Mouse (Mus musculus) lung, embryonic 15.5 days (tissue): Measurements from ENCODE around the gene Exoc8. TPM values are rescaled to one million over a fixed set of nuclear protein-coding genes. Genes with fewer than 3 reads are reported as not detected.

Experiments
- ATAC-seq: fragments of 200-750 bp; cut with Nextera tagmentation; 2 replicates; pipeline ENCODE4 v1.8.0; 2017; ENCODE audit warnings: moderate number of reproducible peaks, borderline replicate concordance; ENCODE audit not compliant: low FRiP score, low TSS enrichment; ENCODE audit errors: extremely low read depth
- H3K27ac ChIP-seq: fragments of 300-500 bp; sonication (generic); 2 replicates; pipeline ENCODE4 v1.5.1; 2015; ENCODE audit warnings: moderate library complexity, mild to moderate bottlenecking, inconsistent platforms
- H3K27me3 ChIP-seq: fragments of 300-500 bp; sonication (generic); 2 replicates; pipeline ENCODE4 v1.6.1; 2015; ENCODE audit warnings: inconsistent platforms
- H3K36me3 ChIP-seq: fragments of 300-500 bp; sonication (generic); 2 replicates; pipeline ENCODE4 v1.6.1; 2015; ENCODE audit warnings: inconsistent platforms
- H3K4me1 ChIP-seq: fragments of 300-500 bp; sonication (generic); 2 replicates; pipeline ENCODE4 v1.6.1; 2015; ENCODE audit warnings: inconsistent platforms
- H3K4me2 ChIP-seq: fragments of 300-500 bp; sonication (generic); 2 replicates; pipeline ENCODE4 v1.6.1; 2015; ENCODE audit warnings: inconsistent platforms, mild to moderate bottlenecking, moderate library complexity
- H3K4me3 ChIP-seq: fragments of 300-500 bp; sonication (generic); 2 replicates; pipeline ENCODE4 v1.5.1; 2015; ENCODE audit warnings: mild to moderate bottlenecking, inconsistent platforms
- H3K9ac ChIP-seq: fragments of 300-500 bp; sonication (generic); 2 replicates; pipeline ENCODE4 v1.6.1; 2015; ENCODE audit warnings: inconsistent platforms
- H3K9me3 ChIP-seq: fragments of 300-500 bp; sonication (generic); 2 replicates; pipeline ENCODE4 v1.6.1; 2016; ENCODE audit warnings: inconsistent platforms
- WGBS: fragments of 180-500 bp; shearing (Covaris S2); methylation state at CpG from one replicate; pipeline ENCODE4 v1.1.7; 2015; 5-methylcytosine and 5-hydroxymethylcytosine counted together
- polyA plus RNA-seq: library from polyadenylated mRNA; unstranded; fragments of >200 nt; fragmentation: Nextera tagmentation; extraction: Ambion mirVana; gene quantifications from 2 replicates; pipeline ENCODE4 v1.2.1, GENCODE M21; 2015

Exoc8 gene
- polyA plus RNA-seq, 1 experiment from 2014 or later = 9.7 TPM

DNA sequence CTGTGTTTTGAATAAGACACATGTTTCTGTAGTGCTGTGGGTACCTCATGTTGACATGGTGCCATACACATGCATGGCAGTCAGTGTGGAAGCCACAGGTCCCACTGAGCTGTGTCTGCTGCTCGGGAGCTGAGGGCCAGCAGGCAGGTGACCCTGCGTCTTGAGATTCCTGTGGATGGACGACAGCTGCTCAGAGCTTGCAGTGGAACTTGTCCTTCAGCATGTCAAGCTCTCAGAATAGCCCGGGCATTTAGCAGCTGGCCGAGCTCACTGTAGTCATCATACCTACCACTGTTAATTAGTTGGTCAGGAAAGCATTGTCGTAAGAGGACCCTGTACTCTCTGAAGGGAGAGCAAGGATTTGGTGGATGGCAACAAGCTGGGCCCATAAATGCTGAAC is 27.8 kb downstream of the Exoc8 start:
- Histone ChIP-seq H3K9ac (no peak overlapping the region), H3K27ac (no peak overlapping the region)

DNA sequence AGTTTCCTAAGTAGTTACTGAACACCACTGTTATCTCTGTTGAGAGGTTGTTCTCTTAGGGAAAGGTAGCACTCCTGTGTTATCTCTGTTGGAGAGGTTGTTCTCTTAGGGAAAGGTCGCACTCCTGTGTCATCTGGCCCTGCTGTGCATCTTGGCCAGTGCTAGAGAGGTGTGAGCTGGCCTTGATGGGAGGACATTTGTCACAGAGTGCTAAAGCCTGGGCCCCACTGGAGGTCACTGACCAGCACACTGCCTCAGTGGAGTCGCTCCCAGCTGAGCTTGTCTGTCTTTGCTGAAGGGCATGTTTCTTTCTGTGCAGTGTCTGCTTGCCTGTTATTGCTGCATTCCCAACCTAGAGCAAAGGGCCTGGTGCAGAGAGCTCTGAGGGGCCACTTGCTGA is 30.4 kb downstream of the Exoc8 start:
- no peak overlapping the region for H3K4me3 ChIP-seq
- 48% methylated on average over 2 of the region's 2 CpGs for WGBS
- ATAC-seq = no peak
- H3K4me1 ChIP-seq = peaks cover 17% of the 10 kb centered on the region
- H3K27ac ChIP-seq = no peak overlapping the region
- no peak overlapping the region for H3K4me2 ChIP-seq
- peaks cover 10% of the 10 kb centered on the region for H3K36me3 ChIP-seq
- H3K9ac ChIP-seq = no peak overlapping the region
- H3K9me3 ChIP-seq = no peaks in the 10 kb centered on the region
- no peaks in the 10 kb centered on the region for H3K27me3 ChIP-seq

More for the DNA sequence above, 27.8 kb downstream of the Exoc8 start:
- Histone ChIP-seq H3K9me3 (no peaks in the 10 kb centered on the region), H3K36me3 (peaks cover 36% of the 10 kb centered on the region), H3K4me1 (peaks cover 11% of the 10 kb centered on the region), H3K4me2 (no peak overlapping the region), H3K4me3 (no peak overlapping the region), H3K27me3 (no peaks in the 10 kb centered on the region)
- no peak for ATAC-seq
- WGBS = 67% methylated on average over 6 of the region's 6 CpGs

DNA sequence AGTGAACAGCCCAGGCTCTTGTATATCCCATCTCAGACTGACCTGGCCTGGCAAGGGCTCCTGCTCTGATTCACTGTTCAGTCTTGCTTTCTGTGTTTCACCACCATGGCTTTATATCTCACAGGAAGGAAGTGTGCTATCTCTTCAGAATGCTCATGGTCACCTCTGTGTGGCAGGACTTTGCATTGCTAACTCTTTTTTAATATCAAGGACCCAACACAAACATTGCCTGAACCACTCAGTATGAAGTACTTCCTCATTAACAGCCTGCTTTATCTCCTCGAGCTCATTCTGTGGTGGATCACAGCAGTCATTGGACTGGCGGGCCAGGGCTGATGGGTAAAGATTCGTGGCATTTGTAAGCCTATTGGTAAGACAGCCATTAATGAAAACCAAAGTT is 30.8 kb downstream of the Exoc8 start:
- H3K27ac ChIP-seq = no peak overlapping the region

DNA sequence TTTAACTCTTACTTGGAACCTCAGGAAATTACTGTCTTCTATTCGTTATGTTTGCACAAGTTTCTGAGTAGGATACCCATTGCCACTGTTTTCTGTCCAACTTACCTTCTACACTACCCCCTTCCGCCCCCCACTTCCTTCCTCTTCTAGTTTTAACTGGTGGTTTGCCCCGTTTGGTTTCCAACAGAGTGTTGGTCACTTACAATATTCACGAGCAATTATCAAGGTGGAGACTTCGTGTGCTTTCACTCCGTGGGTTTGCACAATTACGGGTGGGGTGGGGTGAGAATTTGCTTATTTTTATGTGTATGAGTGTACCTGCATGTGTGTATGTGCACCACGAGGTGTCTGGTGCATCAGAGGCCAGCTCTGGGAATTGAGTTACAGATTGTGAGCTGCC is 33.8 kb downstream of the Exoc8 start:
- ATAC-seq = no peak
- Histone ChIP-seq H3K36me3 (peaks cover 17% of the 10 kb centered on the region), H3K27ac (peak overlapping the region; percentile 93), H3K27me3 (no peaks in the 10 kb centered on the region), H3K4me3 (peak overlapping the region; percentile 75), H3K4me1 (peaks cover 22% of the 10 kb centered on the region), H3K9me3 (no peaks in the 10 kb centered on the region), H3K4me2 (peak overlapping the region; percentile 61), H3K9ac (peak overlapping the region; percentile 90)
- 8% methylated on average over 8 of the region's 8 CpGs for WGBS

More for the DNA sequence above, 30.8 kb downstream of the Exoc8 start:
- WGBS = 57% methylated on average over 3 of the region's 3 CpGs
- Histone ChIP-seq H3K36me3 (peaks cover 6% of the 10 kb centered on the region; the same call in 1 of the 2 replicates), H3K4me2 (no peak overlapping the region), H3K27me3 (no peaks in the 10 kb centered on the region), H3K9ac (no peak overlapping the region), H3K9me3 (no peaks in the 10 kb centered on the region), H3K4me1 (peaks cover 20% of the 10 kb centered on the region), H3K4me3 (no peak overlapping the region)
- no peak for ATAC-seq

DNA sequence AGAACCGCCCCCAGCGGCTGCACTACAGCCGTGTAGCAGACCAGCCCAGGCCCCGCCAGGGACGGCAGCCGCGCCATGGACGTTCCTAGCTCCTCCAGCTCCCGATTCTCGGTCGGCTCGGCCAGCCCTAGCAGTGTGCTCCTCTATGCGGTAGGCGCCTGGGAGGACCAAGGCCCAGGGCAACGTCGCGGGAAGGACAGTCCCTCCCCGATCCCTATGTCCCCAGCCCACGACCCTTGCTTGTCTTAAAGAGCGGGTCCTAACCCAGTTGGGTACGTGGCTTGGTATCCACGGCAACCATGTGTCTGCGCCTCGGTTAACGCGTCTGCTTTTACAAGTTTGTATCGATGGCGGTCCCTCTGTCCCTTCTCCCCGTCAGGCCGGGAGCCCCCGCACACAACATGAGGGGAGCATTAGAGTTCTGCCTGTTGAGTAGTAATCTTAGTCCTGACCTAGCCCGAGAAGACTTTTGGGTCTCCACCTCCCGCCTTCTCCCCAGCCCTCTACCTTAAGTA is 34.3 kb downstream of the Exoc8 start:
- Histone ChIP-seq H3K9ac (peak overlapping the region; percentile 90), H3K4me2 (peak overlapping the region; percentile 61), H3K27ac (peak overlapping the region; percentile 93), H3K36me3 (peaks cover 22% of the 10 kb centered on the region), H3K4me3 (peak overlapping the region; percentile 75), H3K9me3 (no peaks in the 10 kb centered on the region), H3K4me1 (peaks cover 22% of the 10 kb centered on the region), H3K27me3 (no peaks in the 10 kb centered on the region)
- ATAC-seq = peak; percentile 88; the same call in 1 of the 2 replicates
- under 1% methylated on average over 29 of the region's 33 CpGs for WGBS

DNA sequence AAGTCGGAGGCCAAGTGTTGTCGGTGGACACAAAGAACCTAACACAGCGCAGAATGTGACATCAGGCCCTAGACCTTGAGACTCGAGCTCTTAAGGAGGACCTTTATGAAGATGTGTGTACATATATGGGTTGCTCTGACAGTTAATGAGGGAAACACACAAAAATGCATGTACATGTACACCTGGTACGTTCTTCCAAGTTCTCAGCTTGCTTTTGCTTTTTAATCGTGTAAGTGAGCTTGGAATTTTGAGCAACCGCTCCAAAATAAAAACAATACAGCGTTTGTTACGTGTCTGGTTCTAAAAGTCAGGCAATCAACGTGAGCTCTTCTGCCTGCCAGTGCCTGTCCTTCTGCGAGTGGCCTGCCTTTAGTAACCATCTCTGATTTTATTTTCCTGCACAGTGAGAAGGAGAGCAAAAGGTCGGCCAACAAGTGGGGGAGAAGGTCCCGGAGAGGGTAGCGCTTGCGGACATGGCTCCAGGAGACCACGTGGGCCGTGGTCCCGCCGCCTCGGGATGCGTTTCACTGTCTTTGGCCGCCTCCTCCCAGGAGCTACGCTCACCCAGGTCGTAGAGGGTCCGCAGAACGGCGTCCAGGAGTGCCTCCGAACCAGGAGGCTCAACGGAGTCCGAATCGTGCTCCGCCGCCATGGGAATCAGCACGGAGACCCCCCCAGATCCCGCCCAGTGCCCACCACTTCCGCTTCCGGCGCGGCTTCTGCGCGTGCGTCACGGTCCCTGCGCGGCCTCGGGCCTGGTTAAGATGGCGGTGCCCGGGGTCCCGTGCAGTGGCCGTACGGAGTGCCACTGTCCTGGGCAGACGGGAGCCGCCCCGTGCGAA is 35.0 kb downstream of the Exoc8 start, which contains the start of the genes Gnpat and 2810004N23Rik:
Gene Gnpat (plus strand): TSS at position 713 of the 842 bp plus-strand sequence.
Gene 2810004N23Rik (minus strand): TSS at position 800 of the 842 bp plus-strand sequence.
- H3K4me3 ChIP-seq = peak within 1 kb of the TSS; percentile 75
- ATAC-seq = peak; percentile 96
- H3K27me3 ChIP-seq = no peaks in the 10 kb centered on the region
- peak within 1 kb of the TSS; percentile 93 for H3K27ac ChIP-seq
- H3K9ac ChIP-seq = peak within 1 kb of the TSS; percentile 90
- peaks cover 22% of the 10 kb centered on the region for H3K4me1 ChIP-seq
- peak within 1 kb of the TSS; percentile 61 for H3K4me2 ChIP-seq
- under 1% methylated on average over 54 of the region's 55 CpGs for WGBS
- H3K9me3 ChIP-seq = no peaks in the 10 kb centered on the region
- H3K36me3 ChIP-seq = peaks cover 28% of the 10 kb centered on the region

DNA sequence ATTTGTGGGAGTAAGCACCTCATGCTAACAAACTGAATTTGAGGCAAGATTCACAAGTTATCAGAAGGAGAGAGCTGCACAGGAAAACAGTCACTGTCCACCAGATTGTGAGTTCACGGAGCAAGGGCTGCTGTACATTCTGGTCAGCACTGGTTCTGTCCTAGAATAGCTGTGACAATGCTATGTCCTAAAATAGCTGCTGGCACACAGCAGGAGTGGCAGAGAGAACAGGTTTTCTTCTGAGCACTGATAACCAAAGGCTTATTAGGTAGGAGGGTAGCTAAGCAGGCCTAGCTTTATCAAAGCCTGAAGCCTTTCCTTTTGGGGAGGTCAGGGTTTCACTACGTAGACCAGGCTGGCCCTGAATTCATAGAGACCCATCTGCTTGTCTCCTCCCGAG is 37.3 kb downstream of the Exoc8 start:
- Histone ChIP-seq H3K9me3 (no peaks in the 10 kb centered on the region), H3K4me2 (no peak overlapping the region), H3K27ac (no peak overlapping the region), H3K4me3 (no peak overlapping the region), H3K36me3 (peaks cover 52% of the 10 kb centered on the region), H3K4me1 (peaks cover 16% of the 10 kb centered on the region), H3K9ac (no peak overlapping the region), H3K27me3 (no peaks in the 10 kb centered on the region)
- WGBS = 86% methylated on average over 3 of the region's 3 CpGs
- ATAC-seq = no peak

DNA sequence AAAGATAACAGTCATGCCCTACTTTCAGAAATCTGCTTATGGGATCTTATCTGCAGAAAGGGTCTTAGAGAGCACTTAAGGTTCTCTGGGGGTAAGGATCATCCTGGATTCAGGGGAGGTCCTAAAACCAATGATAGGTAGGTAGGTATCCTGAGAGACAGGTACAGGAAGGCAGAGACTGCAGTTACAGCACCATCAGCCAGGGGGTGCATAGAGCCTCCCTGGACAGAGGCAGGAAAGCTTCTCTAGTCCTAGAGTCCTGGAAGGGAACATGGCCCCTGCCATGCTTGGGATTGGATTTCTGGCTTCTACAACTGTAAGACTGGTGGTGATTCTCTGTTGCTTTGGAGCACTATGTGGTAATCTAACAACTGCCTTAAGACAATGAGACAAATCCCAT is 38.0 kb downstream of the Exoc8 start:
- peaks cover 59% of the 10 kb centered on the region for H3K36me3 ChIP-seq
- no peaks in the 10 kb centered on the region for H3K9me3 ChIP-seq
- no peak overlapping the region for H3K4me3 ChIP-seq
- no peak overlapping the region for H3K27ac ChIP-seq
- peaks cover 11% of the 10 kb centered on the region for H3K4me1 ChIP-seq
- ATAC-seq = no peak
- no peaks in the 10 kb centered on the region for H3K27me3 ChIP-seq
- H3K9ac ChIP-seq = no peak overlapping the region
- no peak overlapping the region for H3K4me2 ChIP-seq

DNA sequence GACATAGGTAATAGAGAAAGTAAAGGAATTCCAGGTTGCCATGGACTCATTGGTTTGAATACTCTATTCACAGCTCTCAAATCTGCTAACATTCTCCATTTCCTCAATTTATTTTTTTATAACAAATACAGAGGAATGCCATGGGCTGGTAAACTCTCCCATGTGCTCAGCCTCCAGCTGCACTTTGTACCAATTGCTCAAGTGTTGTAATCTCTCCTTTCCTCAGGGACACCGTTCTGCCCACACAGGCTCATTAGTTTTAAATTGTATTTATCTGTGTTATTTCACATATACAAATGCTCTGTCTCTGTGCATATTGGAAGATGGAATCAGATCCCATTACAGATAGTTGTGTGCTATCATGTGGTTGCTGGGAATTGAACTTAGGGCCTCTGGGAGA is 44.0 kb downstream of the Exoc8 start:
- ATAC-seq = no peak
- no peak overlapping the region for H3K4me2 ChIP-seq
- 95% methylated on average over 1 of the region's 1 CpGs for WGBS
- H3K27ac ChIP-seq = no peak overlapping the region
- peaks cover 62% of the 10 kb centered on the region for H3K36me3 ChIP-seq
- H3K27me3 ChIP-seq = no peaks in the 10 kb centered on the region
- peaks cover 12% of the 10 kb centered on the region; the same call in 1 of the 2 replicates for H3K9me3 ChIP-seq
- H3K4me3 ChIP-seq = no peak overlapping the region
- no peak overlapping the region for H3K9ac ChIP-seq
- no peaks in the 10 kb centered on the region for H3K4me1 ChIP-seq

DNA sequence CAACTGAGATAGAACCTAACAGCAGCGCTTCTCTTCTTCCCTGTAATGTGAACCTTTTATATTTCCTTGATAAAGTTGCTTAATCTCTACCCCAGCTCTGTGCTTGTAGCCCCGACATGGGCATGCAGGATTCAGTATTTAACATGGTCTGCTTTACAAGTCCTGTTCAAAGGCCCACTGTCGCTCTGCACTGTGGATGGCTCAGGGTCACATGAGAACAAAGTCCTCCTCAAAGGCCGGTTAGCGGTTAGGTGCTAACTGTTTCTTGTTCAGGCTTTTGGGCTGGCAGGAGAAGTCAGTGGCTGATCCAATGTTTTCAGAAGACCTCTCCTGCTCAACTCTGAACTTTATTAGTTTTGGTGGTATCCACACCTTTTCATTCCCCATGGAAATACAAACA is 51.9 kb downstream of the Exoc8 start:
- Histone ChIP-seq H3K36me3 (peaks cover 17% of the 10 kb centered on the region), H3K4me1 (no peaks in the 10 kb centered on the region), H3K4me2 (no peak overlapping the region), H3K4me3 (no peak overlapping the region), H3K27ac (no peak overlapping the region), H3K27me3 (no peaks in the 10 kb centered on the region), H3K9me3 (no peaks in the 10 kb centered on the region), H3K9ac (no peak overlapping the region)
- WGBS = 87% methylated on average over 5 of the region's 5 CpGs
- ATAC-seq = no peak

DNA sequence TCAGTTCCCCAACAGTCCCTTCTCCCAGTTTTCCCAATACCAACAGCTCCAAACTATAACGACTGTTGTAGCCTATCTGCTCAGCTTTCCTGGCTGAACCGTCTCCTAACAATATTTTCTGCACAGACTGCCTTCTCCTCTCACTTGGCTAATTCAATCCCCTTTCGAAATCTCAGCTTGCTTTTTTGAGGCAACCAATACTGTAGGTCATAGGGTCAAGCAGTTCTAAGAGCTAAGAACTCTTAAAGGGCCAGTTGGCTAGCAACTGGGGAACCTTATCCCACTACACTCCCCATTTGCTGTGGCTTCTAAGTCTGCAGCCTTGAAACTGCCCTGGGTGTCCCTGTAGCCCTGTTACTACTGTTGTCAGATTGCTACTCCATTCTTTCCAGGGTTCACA is 52.4 kb downstream of the Exoc8 start:
- Histone ChIP-seq H3K27ac (no peak overlapping the region), H3K4me1 (no peaks in the 10 kb centered on the region), H3K27me3 (no peaks in the 10 kb centered on the region), H3K9ac (no peak overlapping the region), H3K36me3 (peaks cover 22% of the 10 kb centered on the region), H3K4me3 (no peak overlapping the region), H3K9me3 (no peaks in the 10 kb centered on the region), H3K4me2 (no peak overlapping the region)
- WGBS = 50% methylated on average over 3 of the region's 3 CpGs
- ATAC-seq = no peak
